Mouse (Mus musculus) skeletal muscle tissue, adult 2 months (tissue): ENCODE results near the gene Gm3029.
"Not testable (repeated sequence)": the region's sequence is repeated elsewhere in the genome, so short reads cannot be mapped to it uniquely, and the experiment has no call there.

Source experiments
- DNase-seq: peaks from one replicate; pipeline ENCODE4 v3.0.0-alpha.2; 2012; ENCODE audit warnings: low read depth, low spot score

The Gm3029 gene

GRCm38 (mm10) chr14:3931456-3931855 is at the start of gene Gm3029:
TSS of gene Gm3029 (plus strand) at chr14:3931756.
- DNase-seq = not testable (repeated sequence)

GRCm38 (mm10) chr14:3883872-3884271 is 47.7 kb upstream of the Gm3029 start, which contains the start of gene Gm2916:
TSS of gene Gm2916 (plus strand) at chr14:3884172.
- not testable (repeated sequence) for DNase-seq

- DNase-seq = not testable (repeated sequence)
Observed at GRCm38 (mm10) chr14:3963247-3963646, 31.7 kb downstream of the Gm3029 start, which contains the start of gene Gm3095. TSS of gene Gm3095 (plus strand) at chr14:3963547.
